Mouse (Mus musculus): Measurements from ENCODE around the gene Mylip.

DNA sequence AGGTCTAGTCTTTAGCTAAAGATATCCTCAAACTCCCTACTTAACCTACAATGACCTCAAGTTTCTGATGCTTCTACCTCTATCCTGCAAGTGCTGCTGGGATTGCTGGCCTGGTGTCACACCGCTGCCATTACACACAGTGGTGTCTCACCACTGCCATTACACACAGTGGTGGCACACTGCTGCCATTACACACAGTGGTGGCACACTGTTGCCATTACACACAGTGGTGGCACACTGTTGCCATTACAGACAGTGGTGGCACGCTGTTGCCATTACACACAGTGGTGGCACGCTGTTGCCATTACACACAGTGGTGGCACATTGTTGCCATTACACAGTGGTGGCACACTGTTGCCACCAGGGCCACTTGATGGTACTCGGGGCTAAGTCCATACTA is 2.3 kb upstream of the Mylip start:
- TF ChIP-seq CTCF (IDR thresholded peaks at IDR 0.05; ENCODE audit: borderline replicate concordance, insufficient read depth, low read depth, low read length) (no peak), POLR2A (IDR thresholded peaks at IDR 0.05; ENCODE audit: borderline replicate concordance, insufficient read depth, low read length) (no peak)
